Comparison of ENCODE assay signal across 8 mouse cellular contexts in genomic region chr1:40887673-40888072, GRCm38 (mm10).
DNase-seq lines count a peak whose midpoint lies in the region; ATAC-seq and TF ChIP-seq lines count a peak whose summit lies in the region.

No protein-coding gene starts in this region.

- peak; percentile 24 for DNase-seq in urinary bladder, postnatal 14 days (ENCODE audit: low spot score)
- no peak for DNase-seq in urinary bladder, postnatal 4 days (ENCODE audit: low spot score in 2 of 2)
- DNase-seq in gastrocnemius, postnatal 14 days: peak; percentile 26
- DNase-seq in kidney, postnatal 4 days: peak; percentile 81 to 86
- no peak for DNase-seq in lung, postnatal 0 days (ENCODE audit: low spot score)
- peak; percentile 84 to 86 for DNase-seq in right cerebral cortex, adult 2 months (ENCODE audit: low spot score in 2 of 2)
- DNase-seq in B cell, adult 2 months: no peak

- no peaks in the 10 kb centered on the region for H3K27me3 ChIP-seq in lung, postnatal 0 days (replicated peaks; ENCODE audit: insufficient read depth, low read length)

- H3K4me1 ChIP-seq in cortical plate, adult 2 months (ENCODE audit: control insufficient read depth, insufficient read depth, low read length): peaks cover 4% of the 10 kb centered on the region; the same call in 1 of the 2 replicates
- H3K4me1 ChIP-seq in lung, postnatal 0 days (ENCODE audit: insufficient read depth, low read depth, low read length): no peaks in the 10 kb centered on the region

- peak; percentile 67 for TF ChIP-seq CTCF in cortical plate, adult 2 months (IDR thresholded peaks at IDR 0.05; ENCODE audit: extremely low read depth, insufficient read depth, low read length)
- peak; percentile 62 for TF ChIP-seq CTCF in lung, postnatal 0 days (IDR thresholded peaks at IDR 0.05)

- TF ChIP-seq POLR2A in cortical plate, adult 2 months (IDR thresholded peaks at IDR 0.05; ENCODE audit: extremely low read depth, insufficient read depth, low read length): no peak

- H3K27ac ChIP-seq in cortical plate, adult 2 months (ENCODE audit: insufficient read depth, low read length): no peak overlapping the region
- no peak overlapping the region for H3K27ac ChIP-seq in lung, postnatal 0 days (ENCODE audit: low read length)

- no peak for TF ChIP-seq EP300 in lung, postnatal 0 days (IDR thresholded peaks at IDR 0.05)

- intact Hi-C loops in gastrocnemius, postnatal 14 days (cut with DNase I; ENCODE audit: low total_unique reads): no loop called here

- H3K36me3 ChIP-seq in lung, postnatal 0 days (ENCODE audit: insufficient read depth, low read length): no peaks in the 10 kb centered on the region

- H3K9ac ChIP-seq in lung, postnatal 0 days (replicated peaks; ENCODE audit: low read depth): no peak overlapping the region

- no peak overlapping the region for H3K4me3 ChIP-seq in cortical plate, adult 2 months (ENCODE audit: insufficient read depth, low read length)
- H3K4me3 ChIP-seq in lung, postnatal 0 days (ENCODE audit: low read depth, low read length): no peak overlapping the region

- H3K9me3 ChIP-seq in lung, postnatal 0 days (ENCODE audit: low read length): no peaks in the 10 kb centered on the region

- no peak overlapping the region for H3K4me2 ChIP-seq in lung, postnatal 0 days (replicated peaks; ENCODE audit: low read depth, low read length)

- WGBS in lung, postnatal 0 days: 34% methylated on average over 12 of the region's 12 CpGs

- ATAC-seq in lung, postnatal 0 days: no peak

Comparison
In these comparisons a context has a peak if more than half of its experiments do, and no peak if none do; other contexts are left out.
1. DNase-seq: peak in urinary bladder, postnatal 14 days (single experiment), gastrocnemius, postnatal 14 days (single experiment), kidney, postnatal 4 days (2 of 2) and right cerebral cortex, adult 2 months (2 of 2); none in urinary bladder, postnatal 4 days (0 of 2), lung, postnatal 0 days (single experiment) and B cell, adult 2 months (0 of 2).